Mouse (Mus musculus) kidney, embryonic 15.5 days (tissue): Measurements from ENCODE around the gene Ctss. TPM values are rescaled to one million over a fixed set of nuclear protein-coding genes. Genes with fewer than 3 reads are reported as not detected.

Experiments
- ATAC-seq: fragments of 200-750 bp; cut with Nextera tagmentation; replicated peaks from 2 replicates; pipeline ENCODE4 v1.8.0; 2017; ENCODE audit warnings: moderate TSS enrichment; ENCODE audit not compliant: low FRiP score
- H3K27ac ChIP-seq: fragments of 300-500 bp; sonication (generic); 2 replicates; pipeline ENCODE4 v1.5.1; 2015; ENCODE audit warnings: mild to moderate bottlenecking, inconsistent platforms
- H3K27me3 ChIP-seq: fragments of 300-500 bp; sonication (generic); 2 replicates; pipeline ENCODE4 v1.6.1; 2015; ENCODE audit warnings: inconsistent platforms
- H3K36me3 ChIP-seq: fragments of 300-500 bp; sonication (generic); 2 replicates; pipeline ENCODE4 v1.6.1; 2015; ENCODE audit warnings: inconsistent platforms
- H3K4me1 ChIP-seq: fragments of 300-500 bp; sonication (generic); 2 replicates; pipeline ENCODE4 v1.6.1; 2015; ENCODE audit warnings: inconsistent platforms
- H3K4me2 ChIP-seq: fragments of 300-500 bp; sonication (generic); 2 replicates; pipeline ENCODE4 v1.6.1; 2015; ENCODE audit warnings: moderate library complexity, mild to moderate bottlenecking, inconsistent platforms
- H3K4me3 ChIP-seq: fragments of 300-500 bp; sonication (generic); replicated peaks from 2 replicates; pipeline ENCODE4 v1.5.1; 2015; ENCODE audit warnings: mild to moderate bottlenecking, inconsistent platforms
- H3K9ac ChIP-seq: fragments of 300-500 bp; sonication (generic); 2 replicates; pipeline ENCODE4 v1.6.1; 2015; ENCODE audit warnings: mild to moderate bottlenecking, inconsistent platforms
- H3K9me3 ChIP-seq: fragments of 300-500 bp; sonication (generic); replicated peaks from 2 replicates; pipeline ENCODE4 v1.6.1; 2016; ENCODE audit warnings: inconsistent platforms
- WGBS: fragments of 180-500 bp; shearing (Covaris S2); methylation state at CpG from one replicate; pipeline ENCODE4 v1.1.7; 2015; ENCODE audit warnings: mixed read lengths; 5-methylcytosine and 5-hydroxymethylcytosine counted together
- polyA plus RNA-seq: library from polyadenylated mRNA; unstranded; fragments of >200 nt; fragmentation: Nextera tagmentation; extraction: Ambion mirVana; gene quantifications from 2 replicates; pipeline ENCODE4 v1.2.1, GENCODE M21; 2015

Ctss gene
- polyA plus RNA-seq, 1 experiment from 2014 or later: 14.6 TPM

DNA sequence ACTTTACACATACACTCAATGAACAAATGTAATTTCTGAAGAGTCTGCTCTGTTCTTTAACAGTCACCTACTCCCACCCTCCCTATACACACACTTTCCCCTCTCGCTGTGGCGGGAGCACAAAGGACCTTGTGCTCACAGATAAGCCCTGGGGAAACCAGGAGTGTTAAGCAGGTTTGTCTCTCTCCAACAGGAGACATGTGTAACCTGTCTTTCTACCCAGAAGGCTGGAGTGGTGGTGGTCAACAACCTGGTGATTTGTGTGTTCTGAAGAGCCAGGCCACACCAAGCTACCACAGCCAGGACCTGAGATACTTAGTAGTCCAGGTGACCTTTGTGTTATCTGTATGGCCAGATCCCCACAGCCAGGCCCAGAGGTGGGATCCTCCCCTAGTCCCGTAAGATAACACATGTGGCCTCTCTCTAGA lies 10.0 kb upstream of the Ctss start:
- H3K4me1 ChIP-seq: peaks cover 4% of the 10 kb centered on the region; the same call in 1 of the 2 replicates
- no peak; the same call in 1 of the 2 replicates for ATAC-seq
- 84% methylated on average over 3 of the region's 3 CpGs for WGBS
- no peak overlapping the region for H3K9ac ChIP-seq
- H3K4me3 ChIP-seq: no peak overlapping the region
- H3K27me3 ChIP-seq: no peaks in the 10 kb centered on the region
- no peak overlapping the region for H3K4me2 ChIP-seq
- H3K9me3 ChIP-seq: no peaks in the 10 kb centered on the region
- no peak overlapping the region for H3K27ac ChIP-seq
- no peaks in the 10 kb centered on the region for H3K36me3 ChIP-seq

DNA sequence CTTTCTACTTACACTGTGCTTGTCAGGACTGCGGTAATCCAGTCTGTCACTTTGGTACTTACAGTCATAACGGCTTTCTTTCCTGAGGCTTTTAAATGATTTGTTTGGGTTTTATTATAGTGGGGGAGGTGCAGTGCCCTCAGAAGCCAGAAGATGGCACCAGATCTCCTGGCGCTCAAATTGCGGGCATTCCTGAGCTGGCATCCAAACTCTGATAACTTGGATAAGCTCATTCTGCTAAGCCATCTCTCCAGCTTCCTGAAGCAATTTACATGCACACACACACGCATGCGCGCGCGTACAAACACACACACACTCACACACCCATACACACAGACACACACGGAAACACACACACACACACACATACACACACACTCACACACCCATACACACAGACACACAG lies 9.1 kb upstream of the Ctss start:
- WGBS: 26% methylated on average over 10 of the region's 10 CpGs
- no peaks in the 10 kb centered on the region for H3K9me3 ChIP-seq
- no peaks in the 10 kb centered on the region for H3K36me3 ChIP-seq

DNA sequence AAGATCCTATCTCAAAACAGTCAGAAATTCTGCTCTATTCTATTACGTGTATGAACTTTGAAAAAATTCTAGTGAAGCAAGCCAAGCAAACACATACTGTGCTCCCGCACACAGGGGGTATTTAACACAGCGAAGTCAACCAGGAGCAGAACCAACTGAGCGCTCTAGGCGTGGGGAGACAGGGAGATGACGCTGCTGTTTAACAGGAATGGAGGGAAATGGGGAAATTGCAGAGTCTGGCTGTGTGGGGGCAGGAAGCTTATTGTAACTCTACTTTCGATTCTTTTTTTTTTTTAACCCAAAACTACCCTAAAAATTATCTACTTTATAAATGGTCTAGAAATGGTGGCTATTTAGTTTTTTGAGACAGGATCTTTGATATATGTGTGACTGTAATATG lies 7.7 kb upstream of the Ctss start:
- 87% methylated on average over 7 of the region's 7 CpGs for WGBS
- H3K9me3 ChIP-seq: no peaks in the 10 kb centered on the region
- no peak overlapping the region for H3K27ac ChIP-seq

More for the DNA sequence above, 9.1 kb upstream of the Ctss start:
- H3K27me3 ChIP-seq: no peaks in the 10 kb centered on the region
- no peak overlapping the region for H3K27ac ChIP-seq
- no peak overlapping the region for H3K4me3 ChIP-seq
- H3K9ac ChIP-seq: no peak overlapping the region
- no peak for ATAC-seq
- H3K4me2 ChIP-seq: no peak overlapping the region
- peaks cover 4% of the 10 kb centered on the region; the same call in 1 of the 2 replicates for H3K4me1 ChIP-seq

DNA sequence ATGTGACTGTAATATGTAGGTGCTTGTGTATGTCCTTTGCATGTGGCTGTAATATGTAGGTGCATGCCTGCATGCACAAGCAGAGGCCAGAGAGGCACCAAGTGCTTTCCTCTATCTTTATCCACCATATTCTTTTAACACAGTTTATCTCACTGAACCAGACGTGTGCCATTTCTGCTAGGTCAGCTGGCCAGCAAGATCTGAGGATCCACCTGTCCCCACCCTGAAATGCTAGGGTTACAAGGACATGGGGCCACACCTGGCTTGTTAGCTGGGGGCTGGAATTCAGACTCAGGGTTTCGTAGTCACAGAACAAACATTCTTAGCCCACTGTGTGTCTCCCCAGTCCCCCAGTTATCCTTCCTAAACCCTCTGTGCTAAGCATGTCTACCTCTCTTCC lies 7.3 kb upstream of the Ctss start:
- peak; percentile 70; the same call in 1 of the 2 replicates for ATAC-seq

More for the DNA sequence above, 7.7 kb upstream of the Ctss start:
- Histone ChIP-seq H3K36me3 (no peaks in the 10 kb centered on the region), H3K9ac (no peak overlapping the region), H3K27me3 (no peaks in the 10 kb centered on the region), H3K4me3 (no peak overlapping the region), H3K4me2 (no peak overlapping the region), H3K4me1 (peaks cover 8% of the 10 kb centered on the region; the same call in 1 of the 2 replicates)
- ATAC-seq: no peak

DNA sequence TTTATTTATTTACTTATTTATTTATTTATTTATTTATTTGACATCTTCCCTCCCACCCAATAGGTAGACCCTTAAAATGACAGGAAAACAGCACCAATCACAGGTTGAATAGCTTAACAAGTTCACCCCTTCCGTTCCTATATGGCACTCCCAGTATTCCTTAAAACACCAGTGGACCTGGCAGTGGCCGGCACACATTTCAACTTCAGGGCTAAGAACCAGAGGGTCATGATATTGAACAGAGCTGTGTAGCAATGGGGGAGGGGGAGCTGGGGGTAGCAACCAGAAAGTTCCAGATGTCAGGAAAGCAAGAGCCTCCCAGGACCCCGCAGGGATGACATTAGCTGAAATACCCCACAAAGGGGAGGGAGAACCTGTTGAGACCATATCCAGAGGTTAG lies 6.5 kb upstream of the Ctss start:
- no peak for ATAC-seq

More for the DNA sequence above, 7.3 kb upstream of the Ctss start:
- Histone ChIP-seq H3K4me2 (no peak overlapping the region), H3K27me3 (no peaks in the 10 kb centered on the region), H3K4me3 (no peak overlapping the region), H3K9me3 (no peaks in the 10 kb centered on the region), H3K27ac (no peak overlapping the region), H3K4me1 (peaks cover 8% of the 10 kb centered on the region; the same call in 1 of the 2 replicates), H3K36me3 (no peaks in the 10 kb centered on the region), H3K9ac (no peak overlapping the region)
- whole genome bisulfite sequencing: 82% methylated on average over 2 of the region's 2 CpGs

DNA sequence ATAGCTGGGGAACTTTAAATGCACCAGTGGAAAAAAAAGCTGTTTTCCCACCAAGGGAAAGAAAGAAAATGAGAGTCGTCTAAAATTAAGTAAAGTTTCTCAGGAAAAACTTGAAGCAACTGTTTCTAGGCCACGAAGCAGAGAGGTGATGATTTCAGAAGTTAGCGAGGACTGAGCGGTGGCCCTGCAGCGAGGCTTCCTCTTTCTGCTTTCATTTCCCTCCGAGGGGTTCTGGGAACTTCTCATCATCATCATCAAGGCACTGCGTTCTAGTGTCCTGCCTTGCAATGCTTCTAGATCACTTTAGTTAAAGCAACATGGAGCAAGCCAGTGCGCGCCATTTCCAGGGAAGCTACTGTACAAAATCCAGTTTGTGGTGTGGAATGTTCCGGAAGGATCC lies 5.4 kb upstream of the Ctss start:
- WGBS: 86% methylated on average over 10 of the region's 10 CpGs
- no peak for ATAC-seq

More for the DNA sequence above, 6.5 kb upstream of the Ctss start:
- 77% methylated on average over 3 of the region's 3 CpGs for WGBS
- H3K36me3 ChIP-seq: no peaks in the 10 kb centered on the region
- no peak overlapping the region for H3K9ac ChIP-seq
- peaks cover 8% of the 10 kb centered on the region; the same call in 1 of the 2 replicates for H3K4me1 ChIP-seq
- H3K27ac ChIP-seq: no peak overlapping the region
- no peaks in the 10 kb centered on the region for H3K9me3 ChIP-seq
- no peaks in the 10 kb centered on the region for H3K27me3 ChIP-seq
- H3K4me3 ChIP-seq: no peak overlapping the region
- H3K4me2 ChIP-seq: no peak overlapping the region

DNA sequence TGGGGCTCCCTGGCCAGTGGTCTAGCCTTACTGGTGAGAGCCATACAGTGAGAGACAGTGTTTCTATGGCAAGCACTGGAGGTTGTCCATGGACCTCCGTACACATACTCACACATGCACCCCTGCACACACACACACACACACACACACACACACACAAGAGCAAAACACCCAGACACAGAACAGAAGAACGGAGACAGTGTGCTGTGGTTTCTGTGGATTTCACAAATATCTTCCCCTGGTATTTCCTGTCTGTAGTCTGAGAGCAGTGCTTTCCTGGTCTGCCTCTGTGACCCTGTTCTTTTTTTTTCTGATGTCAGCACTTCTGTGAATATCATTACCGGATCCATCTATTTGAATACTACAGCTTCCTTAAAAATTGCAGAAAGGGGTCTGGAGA lies 2.9 kb upstream of the Ctss start:
- Histone ChIP-seq H3K4me3 (no peak overlapping the region), H3K4me1 (0 out of 2 replicates have a peak, but pooled peaks cover 4% of the 10 kb centered on the region), H3K9ac (no peak overlapping the region), H3K9me3 (no peaks in the 10 kb centered on the region), H3K4me2 (no peak overlapping the region), H3K27ac (0 out of 2 replicates have a peak overlapping the region, but pooled peaks have one; percentile 37), H3K36me3 (no peaks in the 10 kb centered on the region), H3K27me3 (no peaks in the 10 kb centered on the region)
- no peak for ATAC-seq
- WGBS: 49% methylated on average over 3 of the region's 3 CpGs

More for the DNA sequence above, 5.4 kb upstream of the Ctss start:
- Histone ChIP-seq H3K4me1 (peaks cover 8% of the 10 kb centered on the region; the same call in 1 of the 2 replicates), H3K4me2 (no peak overlapping the region), H3K9me3 (no peaks in the 10 kb centered on the region), H3K9ac (no peak overlapping the region), H3K27me3 (no peaks in the 10 kb centered on the region), H3K27ac (no peak overlapping the region), H3K4me3 (no peak overlapping the region), H3K36me3 (no peaks in the 10 kb centered on the region)

DNA sequence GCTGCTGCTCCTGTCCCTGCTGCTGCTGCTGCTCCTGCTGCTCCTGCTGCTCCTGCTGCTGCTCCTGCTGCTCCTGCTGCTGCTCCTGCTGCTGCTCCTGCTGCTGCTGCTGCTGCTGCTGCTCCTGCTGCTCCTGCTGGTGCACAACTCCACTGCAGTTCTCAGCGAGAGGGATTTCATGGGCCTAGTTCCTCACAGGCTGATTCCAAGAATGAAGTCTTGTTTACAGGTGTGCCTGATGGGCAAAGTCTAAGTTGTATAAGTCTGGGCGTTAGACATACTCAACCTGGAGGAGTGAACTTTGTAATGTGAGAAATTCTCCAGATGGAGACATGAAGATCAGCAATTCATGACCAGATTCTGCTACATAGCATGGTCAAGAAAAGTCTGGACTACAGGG lies 1.9 kb upstream of the Ctss start:
- H3K4me3 ChIP-seq: no peak overlapping the region
- H3K4me1 ChIP-seq: 0 out of 2 replicates have a peak, but pooled peaks cover 4% of the 10 kb centered on the region
- H3K9ac ChIP-seq: no peak overlapping the region
- no peak for ATAC-seq
- H3K9me3 ChIP-seq: no peaks in the 10 kb centered on the region
- H3K36me3 ChIP-seq: no peaks in the 10 kb centered on the region
- no peak overlapping the region for H3K4me2 ChIP-seq
- H3K27ac ChIP-seq: no peak overlapping the region
- H3K27me3 ChIP-seq: no peaks in the 10 kb centered on the region
- WGBS: 48% methylated on average over 2 of the region's 2 CpGs

DNA sequence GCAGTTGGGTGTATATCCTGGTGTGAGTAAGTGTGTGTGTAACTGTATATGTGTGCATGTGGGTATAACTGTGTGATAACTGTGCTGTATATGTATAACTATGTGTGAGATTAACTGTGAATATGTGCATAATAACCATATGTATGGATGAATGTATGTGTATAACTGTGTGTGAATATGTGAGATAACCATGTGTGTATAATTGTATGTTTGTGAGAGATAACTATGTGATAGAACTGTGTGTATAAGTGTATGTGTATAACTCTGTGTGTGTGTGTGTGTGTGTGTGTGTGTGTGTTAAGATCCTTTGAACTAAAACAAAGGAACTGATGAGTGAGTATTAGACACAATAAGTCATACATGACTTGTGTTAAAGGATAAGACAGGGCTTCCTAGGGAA lies 475 bp upstream of the Ctss start:
- H3K4me1 ChIP-seq: 0 out of 2 replicates have a peak, but pooled peaks cover 4% of the 10 kb centered on the region
- no peak overlapping the region for H3K4me2 ChIP-seq
- H3K36me3 ChIP-seq: no peaks in the 10 kb centered on the region
- ATAC-seq: no peak
- H3K4me3 ChIP-seq: no peak overlapping the region
- no peak overlapping the region for H3K27ac ChIP-seq
- H3K27me3 ChIP-seq: no peaks in the 10 kb centered on the region
- H3K9me3 ChIP-seq: no peaks in the 10 kb centered on the region
- H3K9ac ChIP-seq: no peak overlapping the region

DNA sequence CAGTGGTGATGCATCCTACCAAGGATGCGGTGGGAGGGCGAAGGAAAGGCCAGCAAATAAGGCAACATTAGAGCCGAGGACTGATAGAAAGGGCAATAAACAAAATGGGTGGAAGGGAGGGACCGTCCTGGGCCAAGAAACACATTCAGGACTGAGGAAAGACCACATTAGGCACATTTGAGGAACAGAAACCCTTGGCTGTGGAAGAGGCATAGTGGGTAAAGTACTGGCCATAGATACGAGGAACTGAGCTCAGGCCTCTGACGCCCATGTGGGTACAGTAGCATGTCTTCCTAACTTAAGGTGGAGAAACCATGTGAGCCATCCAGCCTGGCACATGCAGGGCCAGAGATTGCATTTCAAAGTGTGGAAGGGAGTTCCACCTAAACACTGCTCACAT lies 3.2 kb downstream of the Ctss start:
- H3K27me3 ChIP-seq: no peaks in the 10 kb centered on the region
- H3K4me2 ChIP-seq: no peak overlapping the region
- H3K9me3 ChIP-seq: no peaks in the 10 kb centered on the region
- no peaks in the 10 kb centered on the region for H3K4me1 ChIP-seq
- no peak overlapping the region for H3K9ac ChIP-seq
- H3K36me3 ChIP-seq: no peaks in the 10 kb centered on the region
- H3K4me3 ChIP-seq: no peak overlapping the region
- H3K27ac ChIP-seq: no peak overlapping the region
- WGBS: 83% methylated on average over 6 of the region's 6 CpGs
- no peak for ATAC-seq

DNA sequence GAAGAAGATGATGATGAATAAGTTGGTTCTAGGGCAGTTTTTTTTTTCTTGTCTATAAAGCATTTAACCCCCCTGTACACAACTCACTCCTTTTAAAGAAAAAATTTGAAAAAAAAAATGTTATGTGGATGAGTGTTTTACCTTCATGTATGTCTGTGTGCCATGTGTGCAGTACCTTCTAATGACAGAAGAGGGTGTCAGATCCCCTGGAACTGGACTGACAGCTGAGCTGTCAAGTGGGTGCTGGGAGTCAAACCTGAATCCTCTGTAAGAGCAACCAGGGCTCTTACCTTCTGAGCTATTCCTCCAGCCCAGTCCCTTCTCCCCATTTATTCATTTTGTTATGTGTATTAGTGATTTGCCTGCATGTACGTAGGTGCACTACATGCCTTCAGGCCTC lies 4.4 kb downstream of the Ctss start:
- Histone ChIP-seq H3K9ac (no peak overlapping the region), H3K4me3 (no peak overlapping the region), H3K4me1 (no peaks in the 10 kb centered on the region), H3K36me3 (no peaks in the 10 kb centered on the region), H3K9me3 (no peaks in the 10 kb centered on the region), H3K27ac (no peak overlapping the region), H3K4me2 (no peak overlapping the region), H3K27me3 (no peaks in the 10 kb centered on the region)
- 88% methylated on average over 1 of the region's 1 CpGs for WGBS
- no peak for ATAC-seq

DNA sequence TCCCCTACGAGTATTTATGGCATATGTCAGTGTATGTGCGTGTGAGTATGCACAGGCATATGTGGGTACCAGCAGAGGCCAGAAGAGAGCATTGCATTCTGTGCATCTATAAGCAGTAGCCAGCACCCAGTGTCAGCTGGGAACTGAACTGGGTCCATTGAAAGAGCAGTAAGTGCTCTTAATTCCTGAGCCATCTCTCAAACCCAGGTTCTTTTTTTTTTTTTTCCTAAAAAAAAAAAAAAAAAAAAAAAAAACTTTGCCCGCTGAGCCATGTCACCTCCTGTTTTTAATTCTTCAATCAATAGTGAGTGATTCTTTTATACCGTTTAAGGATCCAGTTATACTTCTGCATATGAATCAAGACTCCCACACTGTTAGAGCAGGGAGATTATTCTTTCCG lies 6.8 kb downstream of the Ctss start:
- Histone ChIP-seq H3K9ac (no peak overlapping the region), H3K27me3 (no peaks in the 10 kb centered on the region)
- ATAC-seq: no peak

DNA sequence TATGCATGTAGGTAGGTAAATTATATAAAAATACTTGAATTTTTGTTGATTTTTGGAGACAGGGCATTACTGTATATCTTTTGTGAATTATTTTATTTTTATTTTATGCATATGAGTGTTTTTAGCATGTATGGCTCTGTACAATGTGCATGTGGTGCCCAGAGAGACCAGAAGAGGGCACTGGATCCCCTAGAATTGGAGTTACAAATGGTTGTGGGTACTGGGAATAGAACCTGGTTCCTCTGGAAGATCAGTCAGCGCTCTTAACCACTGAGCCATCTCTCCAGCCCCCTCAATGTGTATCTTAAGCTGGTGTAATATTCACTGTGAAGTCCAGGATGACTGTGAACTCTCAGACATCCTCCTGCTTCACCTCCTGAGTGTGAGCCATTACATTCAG lies 8.3 kb downstream of the Ctss start:
- ATAC-seq: no peak
- H3K4me2 ChIP-seq: no peak overlapping the region
- no peaks in the 10 kb centered on the region for H3K9me3 ChIP-seq
- H3K9ac ChIP-seq: no peak overlapping the region
- H3K4me3 ChIP-seq: no peak overlapping the region
- no peaks in the 10 kb centered on the region for H3K27me3 ChIP-seq
- H3K27ac ChIP-seq: no peak overlapping the region
- no peaks in the 10 kb centered on the region for H3K4me1 ChIP-seq
- WGBS: 73% methylated on average over 1 of the region's 1 CpGs
- H3K36me3 ChIP-seq: no peaks in the 10 kb centered on the region

More for the DNA sequence above, 6.8 kb downstream of the Ctss start:
- no peak overlapping the region for H3K4me3 ChIP-seq
- 87% methylated on average over 5 of the region's 5 CpGs for WGBS
- H3K27ac ChIP-seq: no peak overlapping the region
- H3K36me3 ChIP-seq: no peaks in the 10 kb centered on the region
- no peaks in the 10 kb centered on the region for H3K9me3 ChIP-seq
- no peaks in the 10 kb centered on the region for H3K4me1 ChIP-seq
- H3K4me2 ChIP-seq: no peak overlapping the region
